Mouse (Mus musculus) CD4-positive naive resting alpha-beta T cell, adult 76 days (primary cell): ENCODE results near the gene Chtf18. TPM values are rescaled to one million over a fixed set of nuclear protein-coding genes. Genes with fewer than 3 reads are reported as not detected.

Experiments used
- total RNA-seq: library from RNA; stranded (reverse); gene quantifications from one replicate; pipeline ENCODE4 v1.2.4, GENCODE M21; 2023

Chtf18 gene
- total RNA-seq, result 6.9 TPM

GRCm38 (mm10) chr17:25727265-25728008 lies at the start of gene Chtf18, which contains the start of gene Rpusd1:
Gene Chtf18 (minus strand): TSS chr17:25727419.
Gene Rpusd1 (plus strand): TSS chr17:25727670.

GRCm38 (mm10) chr17:25773549-25774120 lies 46.4 kb upstream of the Chtf18 start, which contains the start of gene Narfl:
Gene Narfl (plus strand): TSS chr17:25773776.

GRCm38 (mm10) chr17:25754241-25754640 lies 27.0 kb upstream of the Chtf18 start, which contains the start of gene Msln:
Gene Msln (minus strand): TSS chr17:25754378.

GRCm38 (mm10) chr17:25735745-25736144 lies 8.5 kb upstream of the Chtf18 start, which contains the start of gene Mslnl:
Gene Mslnl (plus strand): TSS chr17:25736042.

GRCm38 (mm10) chr17:25716711-25717637 lies 10.2 kb downstream of the Chtf18 start, which contains the start of gene Gng13:
Gene Gng13 (plus strand): TSS chr17:25717171.

Other genes starting within 250 kb of the Chtf18 start
- gene Sstr5, start 230.1 kb downstream of the Chtf18 start, total RNA-seq, result not detected
- not detected for gene Sox8, start 156.7 kb downstream of the Chtf18 start, total RNA-seq
- gene Lmf1, start 148.3 kb downstream of the Chtf18 start, total RNA-seq, result 36.5 TPM
- gene Gng13, start 10.2 kb downstream of the Chtf18 start, total RNA-seq, result not detected
- 4.1 TPM for gene Rpusd1, start 251 bp upstream of the Chtf18 start, total RNA-seq
- gene Mslnl, start 8.6 kb upstream of the Chtf18 start, total RNA-seq, result not detected
- not detected for gene Msln, start 27.0 kb upstream of the Chtf18 start, total RNA-seq
- 20.5 TPM for gene Narfl, start 46.4 kb upstream of the Chtf18 start, total RNA-seq
- gene Haghl, start 58.3 kb upstream of the Chtf18 start, total RNA-seq, result 19.6 TPM
- gene Ccdc78, start 59.2 kb upstream of the Chtf18 start, total RNA-seq, result not detected
- gene Fam173a, start 65.5 kb upstream of the Chtf18 start, total RNA-seq, result 53.8 TPM
- not detected for gene AC134908.4, start 68.2 kb upstream of the Chtf18 start, total RNA-seq
- 19.9 TPM for gene Metrn, start 69.7 kb upstream of the Chtf18 start, total RNA-seq
- not detected for gene Fbxl16, start 81.7 kb upstream of the Chtf18 start, total RNA-seq
- 16.9 TPM for gene Wdr24, start 96.2 kb upstream of the Chtf18 start, total RNA-seq
- 26.5 TPM for gene Jmjd8, start 101.4 kb upstream of the Chtf18 start, total RNA-seq
- 49.0 TPM for gene Stub1, start 106.0 kb upstream of the Chtf18 start, total RNA-seq
- gene Rhbdl1, start 109.9 kb upstream of the Chtf18 start, total RNA-seq, result 5.6 TPM
- 13.2 TPM for gene Gm20683, start 114.3 kb upstream of the Chtf18 start, total RNA-seq
- gene Rhot2, start 117.4 kb upstream of the Chtf18 start, total RNA-seq, result 66.5 TPM
- gene Wdr90, start 134.1 kb upstream of the Chtf18 start, total RNA-seq, result 27.2 TPM
- gene Mcrip2, start 141.3 kb upstream of the Chtf18 start, total RNA-seq, result 6.3 TPM
- gene Mettl26, start 147.7 kb upstream of the Chtf18 start, total RNA-seq, result 20.1 TPM
- gene Wfikkn1, start 153.4 kb upstream of the Chtf18 start, total RNA-seq, result 7.4 TPM
- 19.1 TPM for gene Rab40c, start 192.3 kb upstream of the Chtf18 start, total RNA-seq
- gene Pigq, start 217.5 kb upstream of the Chtf18 start, total RNA-seq, result 51.5 TPM
- not detected for gene Nhlrc4, start 217.5 kb upstream of the Chtf18 start, total RNA-seq
- 0.21 TPM for gene A930017K11Rik, start 225.1 kb upstream of the Chtf18 start, total RNA-seq